8 mouse cellular contexts compared by ENCODE assay signal in the genomic region with DNA sequence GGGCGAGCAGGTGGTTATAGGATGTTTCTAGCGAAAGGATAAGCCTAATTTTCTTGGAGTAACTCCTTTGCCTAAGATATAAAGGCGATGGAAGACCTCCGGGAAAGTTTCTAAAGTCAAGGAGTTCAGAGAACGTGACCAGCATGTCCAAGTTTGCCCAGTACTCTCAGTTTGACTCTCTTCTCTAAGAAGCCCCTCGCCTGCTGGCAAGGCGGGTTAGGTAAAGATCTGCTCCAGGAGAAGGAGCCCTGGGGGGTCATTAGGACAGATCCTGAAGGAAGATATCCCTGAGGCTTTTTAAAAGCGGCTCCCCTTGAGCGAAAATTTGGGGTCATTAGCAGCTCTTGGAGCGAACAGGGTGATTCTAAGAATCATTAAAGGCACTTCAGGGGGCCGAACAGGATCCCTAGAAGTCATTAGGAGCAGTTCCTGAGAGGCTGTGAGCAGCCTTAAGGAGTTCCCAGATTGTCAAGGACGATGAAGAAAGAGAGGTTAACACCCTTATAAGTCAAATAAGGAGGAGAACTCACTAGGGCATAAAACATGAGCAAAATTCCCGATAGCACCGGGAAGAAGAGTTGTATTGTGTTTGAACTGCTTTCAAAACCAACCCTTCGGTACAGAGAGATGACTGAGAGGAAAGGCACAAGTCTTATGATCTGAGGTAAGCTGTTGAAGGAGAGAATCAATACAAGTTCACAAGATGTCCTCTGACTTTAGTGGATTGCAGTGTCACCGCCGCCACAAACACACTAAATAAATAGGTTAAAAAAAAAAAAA. TPM values are rescaled to one million over a fixed set of nuclear protein-coding genes. Genes with fewer than 3 reads are reported as not detected.
A peak's percentile ranks its signal among the peaks of the same experiment; 100 is the strongest.
DNase-seq lines count a peak whose midpoint lies in the region; ATAC-seq and TF ChIP-seq lines count a peak whose summit lies in the region.

No protein-coding gene starts in this region.

- peak overlapping the region; percentile 45 for H3K9ac ChIP-seq in liver, adult 2 months (ENCODE audit: low read depth, low read length)
- H3K9ac ChIP-seq in hindbrain, embryonic 14.5 days = peak overlapping the region; percentile 54
- H3K9ac ChIP-seq in midbrain, embryonic 12.5 days (replicated peaks) = peak overlapping the region; percentile 84

- TF ChIP-seq POLR2A in liver, adult 2 months (IDR thresholded peaks at IDR 0.05; ENCODE audit: extremely low read depth, insufficient read depth, low read length) = no peak

- peaks cover 12% of the 10 kb centered on the region for H3K36me3 ChIP-seq in liver, adult 2 months (ENCODE audit: control insufficient read depth, insufficient read depth, low read length)
- peaks cover 19% of the 10 kb centered on the region for H3K36me3 ChIP-seq in hindbrain, embryonic 14.5 days (replicated peaks; ENCODE audit: control insufficient read depth, insufficient read depth)
- H3K36me3 ChIP-seq in midbrain, embryonic 12.5 days = peaks cover 19% of the 10 kb centered on the region

- H3K27ac ChIP-seq in liver, adult 2 months (replicated peaks; ENCODE audit: insufficient read depth, low read depth, low read length) = peak overlapping the region; percentile 85
- peak overlapping the region; percentile 85 for H3K27ac ChIP-seq in hindbrain, embryonic 14.5 days
- peak overlapping the region; percentile 98 for H3K27ac ChIP-seq in midbrain, embryonic 12.5 days (replicated peaks)

- peak; percentile 62 for DNase-seq in liver, adult 2 months (ENCODE audit: extremely low read depth, low read depth, low spot score)
- DNase-seq in liver = no peak
- peak; percentile 37 for DNase-seq in c-Kit-positive CD71-positive TER-119-positive erythroid progenitor cells, embryonic 14.5 days (ENCODE audit: low spot score)
- DNase-seq in hindbrain, embryonic 14.5 days (ENCODE audit: low spot score) = no peak
- DNase-seq in natural killer cell, adult 2 months (ENCODE audit: low spot score in 2 of 2) = no peak
- DNase-seq in spleen, adult 12 weeks (ENCODE audit: low spot score) = no peak
- DNase-seq in cerebellum, adult 9-11 months = no peak

- H3K4me2 ChIP-seq in hindbrain, embryonic 14.5 days (replicated peaks) = peak overlapping the region; percentile 65
- H3K4me2 ChIP-seq in midbrain, embryonic 12.5 days (replicated peaks) = peak overlapping the region; percentile 60

- H3K27me3 ChIP-seq in liver, adult 2 months (ENCODE audit: control insufficient read depth, insufficient read depth, low read length) = no peaks in the 10 kb centered on the region
- no peaks in the 10 kb centered on the region for H3K27me3 ChIP-seq in hindbrain, embryonic 14.5 days (ENCODE audit: control insufficient read depth, insufficient read depth, low read length)
- H3K27me3 ChIP-seq in midbrain, embryonic 12.5 days = no peaks in the 10 kb centered on the region

- H3K9me3 ChIP-seq in hindbrain, embryonic 14.5 days (ENCODE audit: control insufficient read depth, low read length) = no peaks in the 10 kb centered on the region
- H3K9me3 ChIP-seq in midbrain, embryonic 12.5 days = no peaks in the 10 kb centered on the region

- peak overlapping the region; percentile 7 for H3K4me3 ChIP-seq in liver, adult 2 months (ENCODE audit: insufficient read depth, low read depth, low read length)
- peak overlapping the region; percentile 57 for H3K4me3 ChIP-seq in hindbrain, embryonic 14.5 days (replicated peaks; ENCODE audit: low read length)
- H3K4me3 ChIP-seq in midbrain, embryonic 12.5 days = peak overlapping the region; percentile 80

- H3K4me1 ChIP-seq in liver, adult 2 months (ENCODE audit: control insufficient read depth, insufficient read depth, low read length) = peaks cover 4% of the 10 kb centered on the region; the same call in 1 of the 2 replicates
- peaks cover 12% of the 10 kb centered on the region for H3K4me1 ChIP-seq in hindbrain, embryonic 14.5 days (replicated peaks; ENCODE audit: control insufficient read depth, insufficient read depth, low read length)
- peaks cover 11% of the 10 kb centered on the region for H3K4me1 ChIP-seq in midbrain, embryonic 12.5 days

- peaks cover 9% of the 10 kb centered on the region; the same call in 1 of the 2 replicates for H3K79me2 ChIP-seq in liver, adult 2 months (ENCODE audit: control insufficient read depth, insufficient read depth, low read length)

- no peak for TF ChIP-seq CTCF in liver, adult 2 months (IDR thresholded peaks at IDR 0.05; ENCODE audit: low read depth, low read length)

- ATAC-seq in hindbrain, embryonic 14.5 days (ENCODE audit: low FRiP score) = peak; percentile 3; the same call in 1 of the 2 replicates
- ATAC-seq in midbrain, embryonic 12.5 days (ENCODE audit: low FRiP score, low read depth) = peak; percentile 3; the same call in 1 of the 2 replicates

- WGBS in liver, adult 2 months = 3% methylated on average over 17 of the region's 17 CpGs
- 14% methylated on average over 17 of the region's 17 CpGs for WGBS in hindbrain, embryonic 14.5 days
- WGBS in midbrain, embryonic 12.5 days = 14% methylated on average over 17 of the region's 17 CpGs

RNA-seq across cellular contexts. Expression of a gene that starts 0.6 kb away (rescaled TPM):
- 10.5 and 14.2 TPM in 2 replicates for total RNA-seq in liver, adult 2 months (2014; rRNA removed)
- 10.9 and 15.3 TPM in 2 replicates for polyA plus RNA-seq in liver, adult 2 months (2012; rRNA removed)
- polyA plus RNA-seq in hindbrain, embryonic 14.5 days (2014; fragmentation: Nextera tagmentation; extraction: Ambion mirVana) = 52.8 and 53.7 TPM in 2 replicates
- 57.0 and 57.2 TPM in 2 replicates for polyA plus RNA-seq in midbrain, embryonic 12.5 days (2016; fragmentation: Nextera tagmentation; extraction: Ambion mirVana)

RNA-seq across cellular contexts. Expression of a gene that starts 45.8 kb away (rescaled TPM):
- 27.9 and 38.3 TPM in 2 replicates for total RNA-seq in liver, adult 2 months (2014; rRNA removed)
- 44.9 and 47.5 TPM in 2 replicates for polyA plus RNA-seq in liver, adult 2 months (2012; rRNA removed)
- 10.8 and 11.5 TPM in 2 replicates for polyA plus RNA-seq in hindbrain, embryonic 14.5 days (2014; fragmentation: Nextera tagmentation; extraction: Ambion mirVana)
- polyA plus RNA-seq in midbrain, embryonic 12.5 days (2016; fragmentation: Nextera tagmentation; extraction: Ambion mirVana) = 9.0 and 10.9 TPM in 2 replicates

Comparison
In these comparisons a context has a peak if more than half of its experiments do, and no peak if none do; other contexts are left out.
1. DNase-seq: peak in liver, adult 2 months (single experiment) and c-Kit-positive CD71-positive TER-119-positive erythroid progenitor cells, embryonic 14.5 days (single experiment); none in liver (single experiment), hindbrain, embryonic 14.5 days (single experiment), natural killer cell, adult 2 months (0 of 2), spleen, adult 12 weeks (single experiment) and cerebellum, adult 9-11 months (single experiment).
2. H3K4me3 ChIP-seq: peak in every context shown above with its lines; median percentile 80 in midbrain, embryonic 12.5 days; 57 in hindbrain, embryonic 14.5 days; 7 in liver, adult 2 months.
3. Peak in every context shown above with its lines, with median percentiles within 50 percentile points of each other: H3K27ac ChIP-seq and H3K9ac ChIP-seq.